Mouse (Mus musculus): ENCODE measurements around the gene Tnk1.

DNA sequence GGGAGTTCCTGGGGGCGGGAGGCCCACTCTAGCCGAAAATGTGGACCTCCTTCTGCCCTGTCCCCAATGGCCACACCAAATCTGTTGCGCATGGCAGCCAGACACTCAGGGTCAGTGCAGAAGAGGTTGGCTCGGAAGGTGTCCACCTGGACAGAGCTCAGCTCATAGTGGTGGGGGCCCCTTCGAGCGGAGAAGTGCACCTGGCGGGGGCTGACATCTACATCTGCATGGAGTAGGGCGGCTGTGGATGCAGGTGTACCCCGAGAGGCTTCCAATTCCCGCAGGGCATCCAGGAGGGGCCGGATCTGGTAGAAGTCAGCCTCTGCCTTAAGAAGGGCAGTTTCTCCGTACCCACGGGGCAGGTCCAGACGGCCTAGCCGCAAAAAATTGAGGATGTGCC is 21.2 kb upstream of the Tnk1 start:
- no peak for TF ChIP-seq GATA1 (IDR thresholded peaks at IDR 0.05; ENCODE audit: low read length)
- no peak for TF ChIP-seq TAL1 (IDR thresholded peaks at IDR 0.05; ENCODE audit: low read length)

Data from erythroblast, embryonic 14.5 days (primary cell).